Mouse (Mus musculus) CH12.LX (cell line): ENCODE data around the gene Rgl1. TPM values are rescaled to one million over a fixed set of nuclear protein-coding genes. Genes with fewer than 3 reads are reported as not detected.

Experiments used
- DNase-seq: peaks from one replicate; pipeline ENCODE4 v3.0.0-alpha.2; 2013; ENCODE audit errors: extremely low read depth
- H3K27ac ChIP-seq: 2 replicates; pipeline ENCODE4 v1.5.1; 2012; ENCODE audit warnings: low read depth, mild to moderate bottlenecking, control low read depth, moderate library complexity; ENCODE audit not compliant: insufficient read depth
- H3K27me3 ChIP-seq: replicated peaks from 2 replicates; pipeline ENCODE3; 2012; ENCODE audit warnings: inconsistent platforms
- H3K36me3 ChIP-seq, 2 experiments: replicated peaks in 1 of 2; 2 replicates each; pipeline versions ENCODE3 to v1.6.1; 2012; ENCODE audit warnings: inconsistent platforms in 1 of 2, low read length in 1 of 2, mild to moderate bottlenecking in 1 of 2, mixed read lengths in 1 of 2, moderate library complexity in 1 of 2; ENCODE audit not compliant: control insufficient read depth in 1 of 2, insufficient read depth in 1 of 2
- H3K4me1 ChIP-seq, 2 experiments: 2 replicates each; pipeline ENCODE4 v1.6.1; 2012; ENCODE audit warnings: inconsistent platforms in 1 of 2, moderate library complexity in 1 of 2; ENCODE audit not compliant: insufficient read depth in 2 of 2, control insufficient read depth in 1 of 2
- H3K4me2 ChIP-seq: 2 replicates; pipeline ENCODE4 v1.6.1; 2012; ENCODE audit warnings: low read depth, mild to moderate bottlenecking, control low read depth; ENCODE audit not compliant: poor library complexity, insufficient read depth, severe bottlenecking
- H3K4me3 ChIP-seq, 3 experiments: fragments of 150-350 bp in 1 of 3; sonication (generic) in 1 of 3; replicated peaks in 1 of 3; 2 replicates each; pipeline versions ENCODE3 to v1.5.1; 2011 to 2012; ENCODE audit warnings: low read depth in 2 of 3, low read length in 2 of 3, mild to moderate bottlenecking in 2 of 3, moderate library complexity in 2 of 3, control low read depth in 1 of 3, improper control_type of control experiment in 1 of 3, inconsistent platforms in 1 of 3, mixed read lengths in 1 of 3; ENCODE audit not compliant: poor library complexity in 1 of 3
- H3K79me2 ChIP-seq: replicated peaks from 2 replicates; pipeline ENCODE4 v1.6.1; 2012; ENCODE audit warnings: mild to moderate bottlenecking, moderate library complexity; ENCODE audit not compliant: control insufficient read depth, poor library complexity, insufficient read depth, severe bottlenecking; ENCODE audit errors: extremely low read depth
- H3K9ac ChIP-seq: 2 replicates; pipeline ENCODE4 v1.6.1; 2012; ENCODE audit warnings: low read depth, mild to moderate bottlenecking, control low read depth, moderate library complexity; ENCODE audit not compliant: insufficient read depth
- H3K9me3 ChIP-seq: replicated peaks from 2 replicates; pipeline ENCODE3; 2012; ENCODE audit warnings: low read length, inconsistent platforms, mixed read lengths
- CHD1 ChIP-seq: IDR thresholded peaks from 2 replicates; pipeline ENCODE4 v1.6.1; 2012; ENCODE audit warnings: low read depth, low read length, improper control_type of control experiment, inconsistent platforms
- CHD2 ChIP-seq: IDR thresholded peaks from 2 replicates; pipeline ENCODE4 v1.6.1; 2011; ENCODE audit warnings: low read length, improper control_type of control experiment
- CTCF ChIP-seq, 2 experiments: IDR thresholded peaks in 1 of 2; conservative IDR thresholded peaks in 1 of 2; 2 replicates each; pipeline ENCODE4 v1.5.1; 2011 to 2012; ENCODE audit warnings: low read depth in 2 of 2, low read length in 2 of 2, improper control_type of control experiment in 1 of 2, inconsistent platforms in 1 of 2, mild to moderate bottlenecking in 1 of 2, moderate library complexity in 1 of 2
- EP300 ChIP-seq: IDR thresholded peaks from 2 replicates; pipeline ENCODE4 v1.6.1; 2011; ENCODE audit warnings: low read length, improper control_type of control experiment
- ETS1 ChIP-seq: conservative IDR thresholded peaks from 2 replicates; pipeline ENCODE4 v1.6.1; 2012; ENCODE audit warnings: low read depth, mild to moderate bottlenecking, inconsistent platforms, low read length, improper control_type of control experiment, moderate library complexity
- GABPA ChIP-seq: IDR thresholded peaks from 2 replicates; pipeline ENCODE4 v1.6.1; 2012; ENCODE audit warnings: low read depth, low read length, improper control_type of control experiment, inconsistent platforms; ENCODE audit not compliant: insufficient replicate concordance
- IRF4 ChIP-seq: IDR thresholded peaks from 2 replicates; pipeline ENCODE4 v1.6.1; 2014; ENCODE audit warnings: low read depth, mild to moderate bottlenecking, inconsistent platforms, low read length, improper control_type of control experiment
- JUND ChIP-seq: conservative IDR thresholded peaks from 2 replicates; pipeline ENCODE4 v1.6.1; 2011; ENCODE audit warnings: low read depth, low read length, improper control_type of control experiment
- MAFK ChIP-seq: IDR thresholded peaks from 2 replicates; pipeline ENCODE4 v1.6.1; 2011; ENCODE audit warnings: low read length, improper control_type of control experiment; ENCODE audit not compliant: insufficient replicate concordance
- MEF2A ChIP-seq: IDR thresholded peaks from 2 replicates; pipeline ENCODE4 v1.6.1; 2014; ENCODE audit warnings: low read depth, mild to moderate bottlenecking, inconsistent platforms, low read length, improper control_type of control experiment, borderline replicate concordance
- MXI1 ChIP-seq: IDR thresholded peaks from 2 replicates; pipeline ENCODE4 v1.6.1; 2011; ENCODE audit warnings: mild to moderate bottlenecking, low read depth, low read length, improper control_type of control experiment
- MYC ChIP-seq: IDR thresholded peaks from 2 replicates; pipeline ENCODE4 v1.6.1; 2011; ENCODE audit warnings: low read depth, mild to moderate bottlenecking, improper control_type of control experiment, low read length
- NELFE ChIP-seq: IDR thresholded peaks from 2 replicates; pipeline ENCODE4 v1.6.1; 2011; ENCODE audit warnings: low read depth, low read length, improper control_type of control experiment
- PAX5 ChIP-seq: IDR thresholded peaks from 2 replicates; pipeline ENCODE4 v1.6.1; 2012; ENCODE audit warnings: low read length, inconsistent platforms, mixed read lengths
- SMC3 ChIP-seq: IDR thresholded peaks from 2 replicates; pipeline ENCODE4 v1.6.1; 2011; ENCODE audit warnings: low read depth, low read length, improper control_type of control experiment
- TBP ChIP-seq: conservative IDR thresholded peaks from 2 replicates; pipeline ENCODE4 v1.6.1; 2011; ENCODE audit warnings: low read depth, low read length, improper control_type of control experiment
- USF1 ChIP-seq: IDR thresholded peaks from 2 replicates; pipeline ENCODE4 v1.6.1; 2014; ENCODE audit warnings: low read depth, mild to moderate bottlenecking, inconsistent platforms, low read length, improper control_type of control experiment
- ZC3H11A ChIP-seq: IDR thresholded peaks from 2 replicates; pipeline ENCODE4 v1.6.1; 2012; ENCODE audit warnings: low read depth, mild to moderate bottlenecking, inconsistent platforms, low read length, improper control_type of control experiment
- ZKSCAN1 ChIP-seq: IDR thresholded peaks from 2 replicates; pipeline ENCODE4 v1.6.1; 2012; ENCODE audit warnings: low read depth, inconsistent platforms, low read length, improper control_type of control experiment, borderline replicate concordance
- dilution Hi-C: fragments of 300-500 bp; cut with MboI; formaldehyde crosslinking; loops from 2 replicates; pipeline ENCODE4 v1.14.3; 2020; ENCODE audit warnings: low sequenced_read_pairs; ENCODE audit not compliant: extremely low pct_unique_long_range_greater_than_20kb, extremely low pct_ligation_motif_present
- in situ Hi-C: fragments of 300-500 bp; cut with MboI; formaldehyde crosslinking; loops from 3 replicates; pipeline ENCODE4 v1.14.3; 2019; ENCODE audit warnings: low sequenced_read_pairs, low pct_ligation_motif_present, low pct_unique_long_range_greater_than_20kb, mixed read lengths
- polyA plus RNA-seq: library from polyadenylated mRNA; unstranded; fragments of >175 nt; gene quantifications from 2 replicates; pipeline ENCODE4 v1.2.1, GENCODE M21; 2012; ENCODE audit warnings: low read depth; ENCODE audit not compliant: insufficient read length
- total RNA-seq, 2 experiments: library from RNA; depleted of rRNA; stranded (reverse); fragments of 300-350 nt in 1 of 2; fragments of >200 nt in 1 of 2; gene quantifications; 2 replicates each; pipeline ENCODE4 v1.2.3; 2012 to 2014

The Rgl1 gene
- total and polyA plus RNA-seq, 3 experiments = 0.25 to 1.7 (median 0.74) TPM

DNA sequence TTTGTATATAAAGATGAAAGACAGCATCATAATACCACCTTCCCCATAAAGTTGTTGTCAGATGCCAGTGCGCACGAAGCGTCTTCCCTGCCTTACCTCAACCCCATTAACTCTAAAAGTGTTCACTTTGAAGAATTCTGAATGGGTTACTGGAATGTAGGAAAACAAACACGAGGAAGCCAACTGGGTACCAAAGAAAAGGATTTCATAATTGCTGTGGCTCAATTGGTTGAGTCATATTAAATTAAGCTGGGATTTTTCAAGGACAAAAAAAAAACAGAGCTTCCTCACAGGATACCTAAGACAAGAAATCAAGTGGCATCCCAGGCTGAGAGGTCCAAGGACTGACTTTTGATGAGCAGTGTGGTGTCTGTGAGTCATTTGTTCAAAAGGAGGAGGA lies 144.5 kb downstream of the Rgl1 start:
- Histone ChIP-seq H3K4me2 (no peak overlapping the region), H3K9ac (no peak overlapping the region), H3K9me3 (no peaks in the 10 kb centered on the region), H3K4me3 (no peak overlapping the region), H3K79me2 (no peaks in the 10 kb centered on the region), H3K36me3 (no peaks in the 10 kb centered on the region), H3K27ac (no peak overlapping the region), H3K4me1 (no peaks in the 10 kb centered on the region; a peak in 1 of 4 replicates), H3K27me3 (peaks cover 24% of the 10 kb centered on the region)
- no peak for TF ChIP-seq ETS1
- no peak for TF ChIP-seq JUND
- no peak for TF ChIP-seq MAFK
- no peak for TF ChIP-seq NELFE
- TF ChIP-seq USF1 = no peak
- no peak for TF ChIP-seq SMC3
- no peak for TF ChIP-seq IRF4
- no peak for TF ChIP-seq TBP
- no peak for TF ChIP-seq CHD2
- TF ChIP-seq EP300 = no peak
- TF ChIP-seq CHD1 = no peak
- TF ChIP-seq ZKSCAN1 = no peak
- TF ChIP-seq ZC3H11A = no peak
- TF ChIP-seq CTCF (conservative IDR thresholded peaks at IDR 0.05 in 1 of 2, IDR thresholded peaks at IDR 0.05 in 1 of 2; ENCODE audit: low read depth in 2 of 2, low read length in 2 of 2) = no peak
- in situ Hi-C loops = no loop called here
- dilution Hi-C loops = no loop called here
- DNase-seq = no peak

- H3K9me3 ChIP-seq = no peaks in the 10 kb centered on the region
- H3K27ac ChIP-seq = no peak overlapping the region
- no peak overlapping the region for H3K4me2 ChIP-seq
- no peak overlapping the region for H3K9ac ChIP-seq
- peaks cover 8% of the 10 kb centered on the region for H3K27me3 ChIP-seq
- no peak overlapping the region for H3K4me3 ChIP-seq
- dilution Hi-C loops (no loop called here), in situ Hi-C loops (no loop called here)
- TF ChIP-seq MYC (no peak), MXI1 (no peak), CHD1 (no peak), GABPA (no peak), PAX5 (no peak), CTCF (conservative IDR thresholded peaks at IDR 0.05 in 1 of 2, IDR thresholded peaks at IDR 0.05 in 1 of 2; ENCODE audit: low read depth in 2 of 2, low read length in 2 of 2) (no peak), MEF2A (no peak)
- no peaks in the 10 kb centered on the region for H3K36me3 ChIP-seq
- no peak for DNase-seq
- H3K4me1 ChIP-seq = no peaks in the 10 kb centered on the region
- H3K79me2 ChIP-seq = no peaks in the 10 kb centered on the region
Observed at GRCm38 (mm10) chr1:152619396-152619795, 146.8 kb downstream of the Rgl1 start.
